Mouse (Mus musculus): Measurements from ENCODE around the gene Dot1l. TPM values are rescaled to one million over a fixed set of nuclear protein-coding genes. Genes with fewer than 3 reads are reported as not detected.

Gene Dot1l
- polyA plus RNA-seq, 1 experiment: 46.2 TPM

- no peaks in the 10 kb centered on the region for H3K4me1 ChIP-seq (ENCODE audit: control insufficient read depth, insufficient read depth, insufficient read length)
- H3K27ac ChIP-seq (ENCODE audit: insufficient read depth, low read length): no peak overlapping the region
- TF ChIP-seq CTCF (IDR thresholded peaks at IDR 0.05; ENCODE audit: extremely low read depth, insufficient read depth, insufficient read length, insufficient replicate concordance) (no peak), POLR2A (IDR thresholded peaks at IDR 0.05; ENCODE audit: low read depth, low read length) (no peak)
- no peak for DNase-seq (ENCODE audit: low read depth in 1 of 2, low spot score in 2 of 2)
- H3K4me3 ChIP-seq (ENCODE audit: extremely low read depth, insufficient read depth, insufficient read length): no peak overlapping the region
- no peaks in the 10 kb centered on the region for H3K36me3 ChIP-seq (ENCODE audit: control insufficient read depth, insufficient read depth, low read length)
- H3K27me3 ChIP-seq (ENCODE audit: control insufficient read depth, insufficient read depth, low read length): peaks cover 6% of the 10 kb centered on the region; the same call in 1 of the 2 replicates
- WGBS: 18% methylated on average over 30 of the region's 32 CpGs
Measured at GRCm38 (mm10) chr10:80843087-80843930, 88.3 kb downstream of the Dot1l start.

GRCm38 (mm10) chr10:80843931-80844547 lies 89.0 kb downstream of the Dot1l start, which contains the start of gene Lingo3:
Gene Lingo3, minus strand, starts transcription at chr10:80844039.
- WGBS: 6% methylated on average over 49 of the region's 51 CpGs

More at GRCm38 (mm10) chr10:80843931-80844547, 89.0 kb downstream of the Dot1l start, which contains the start of gene Lingo3:
- DNase-seq (ENCODE audit: low read depth in 1 of 2, low spot score in 2 of 2): no peak
- TF ChIP-seq CTCF (IDR thresholded peaks at IDR 0.05; ENCODE audit: extremely low read depth, insufficient read depth, insufficient read length, insufficient replicate concordance): no peak
- TF ChIP-seq POLR2A (IDR thresholded peaks at IDR 0.05; ENCODE audit: low read depth, low read length): no peak
- no peaks in the 10 kb centered on the region for H3K4me1 ChIP-seq (ENCODE audit: control insufficient read depth, insufficient read depth, insufficient read length)
- no peaks in the 10 kb centered on the region for H3K36me3 ChIP-seq (ENCODE audit: control insufficient read depth, insufficient read depth, low read length)
- H3K27me3 ChIP-seq (ENCODE audit: control insufficient read depth, insufficient read depth, low read length): peaks cover 6% of the 10 kb centered on the region; the same call in 1 of the 2 replicates
- no peak within 1 kb of the TSS for H3K4me3 ChIP-seq (ENCODE audit: extremely low read depth, insufficient read depth, insufficient read length)
- H3K27ac ChIP-seq (ENCODE audit: insufficient read depth, low read length): no peak within 1 kb of the TSS

Other genes with a start within 250 kb of the Dot1l start
- gene Atp8b3, start 216.1 kb upstream of the Dot1l start, polyA plus RNA-seq (2012; rRNA removed): 0.01 and 0.04 TPM in 2 replicates
- 78.0 and 95.1 TPM in 2 replicates for gene Rexo1, start 193.6 kb upstream of the Dot1l start, polyA plus RNA-seq (2012; rRNA removed)
- gene Klf16, start 177.9 kb upstream of the Dot1l start, polyA plus RNA-seq (2012; rRNA removed): 27.9 and 41.8 TPM in 2 replicates
- gene Abhd17a, start 164.9 kb upstream of the Dot1l start, polyA plus RNA-seq (2012; rRNA removed): 220 and 302 TPM in 2 replicates
- 94.8 and 110 TPM in 2 replicates for gene Scamp4, start 152.3 kb upstream of the Dot1l start, polyA plus RNA-seq (2012; rRNA removed)
- gene Adat3, start 152.3 kb upstream of the Dot1l start, polyA plus RNA-seq (2012; rRNA removed): 17.0 and 25.7 TPM in 2 replicates
- 2.9 and 3.0 TPM in 2 replicates for gene Gm49322, start 149.2 kb upstream of the Dot1l start, polyA plus RNA-seq (2012; rRNA removed)
- 206 and 283 TPM in 2 replicates for gene Csnk1g2, start 132.4 kb upstream of the Dot1l start, polyA plus RNA-seq (2012; rRNA removed)
- 49.5 and 66.1 TPM in 2 replicates for gene Btbd2, start 98.1 kb upstream of the Dot1l start, polyA plus RNA-seq (2012; rRNA removed)
- 351 and 533 TPM in 2 replicates for gene Mknk2, start 77.1 kb upstream of the Dot1l start, polyA plus RNA-seq (2012; rRNA removed)
- 130 and 156 TPM in 2 replicates for gene Mob3a, start 53.2 kb upstream of the Dot1l start, polyA plus RNA-seq (2012; rRNA removed)
- gene Izumo4, start 53.0 kb upstream of the Dot1l start, polyA plus RNA-seq (2012; rRNA removed): 49.0 and 60.8 TPM in 2 replicates
- 92.5 and 111 TPM in 2 replicates for gene Ap3d1, start 12.9 kb upstream of the Dot1l start, polyA plus RNA-seq (2012; rRNA removed)
- 38.7 and 54.3 TPM in 2 replicates for gene Sf3a2, start 43.0 kb downstream of the Dot1l start, polyA plus RNA-seq (2012; rRNA removed)
- gene Plekhj1, start 43.4 kb downstream of the Dot1l start, polyA plus RNA-seq (2012; rRNA removed): 71.8 and 97.5 TPM in 2 replicates
- gene Amh, start 50.0 kb downstream of the Dot1l start, polyA plus RNA-seq (2012; rRNA removed): 1.3 and 2.3 TPM in 2 replicates
- not detected in 2 replicates for gene Jsrp1, start 58.3 kb downstream of the Dot1l start, polyA plus RNA-seq (2012; rRNA removed)
- gene Oaz1, start 71.5 kb downstream of the Dot1l start, polyA plus RNA-seq (2012; rRNA removed): 730 and 862 TPM in 2 replicates
- gene Lingo3, start 88.8 kb downstream of the Dot1l start, polyA plus RNA-seq (2012; rRNA removed): 0.02 TPM in 2 replicates
- 84.0 and 103 TPM in 2 replicates for gene Lsm7, start 100.0 kb downstream of the Dot1l start, polyA plus RNA-seq (2012; rRNA removed)
- gene Sppl2b, start 100.1 kb downstream of the Dot1l start, polyA plus RNA-seq (2012; rRNA removed): 127 and 130 TPM in 2 replicates
- 0.08 and 0.09 TPM in 2 replicates for gene Tmprss9, start 116.6 kb downstream of the Dot1l start, polyA plus RNA-seq (2012; rRNA removed)
- gene Timm13, start 145.8 kb downstream of the Dot1l start, polyA plus RNA-seq (2012; rRNA removed): 123 and 133 TPM in 2 replicates
- 11.0 and 13.2 TPM in 2 replicates for gene Lmnb2, start 163.0 kb downstream of the Dot1l start, polyA plus RNA-seq (2012; rRNA removed)
- 35.7 and 46.8 TPM in 2 replicates for gene Gadd45b, start 174.9 kb downstream of the Dot1l start, polyA plus RNA-seq (2012; rRNA removed)

All from spleen, adult 2 months (tissue).